Mouse (Mus musculus) C2C12 (cell line): Measurements from ENCODE around the gene Diaph3.

ENCODE experiments used
- CEBPB ChIP-seq: IDR thresholded peaks from one replicate; pipeline ENCODE4 v1.6.1; 2011; ENCODE audit warnings: low read depth, mild to moderate bottlenecking, control low read depth, moderate library complexity
- CTCF ChIP-seq: IDR thresholded peaks from one replicate; pipeline ENCODE4 v1.5.1; 2011; ENCODE audit not compliant: control insufficient read depth, insufficient read depth, insufficient read length

DNA sequence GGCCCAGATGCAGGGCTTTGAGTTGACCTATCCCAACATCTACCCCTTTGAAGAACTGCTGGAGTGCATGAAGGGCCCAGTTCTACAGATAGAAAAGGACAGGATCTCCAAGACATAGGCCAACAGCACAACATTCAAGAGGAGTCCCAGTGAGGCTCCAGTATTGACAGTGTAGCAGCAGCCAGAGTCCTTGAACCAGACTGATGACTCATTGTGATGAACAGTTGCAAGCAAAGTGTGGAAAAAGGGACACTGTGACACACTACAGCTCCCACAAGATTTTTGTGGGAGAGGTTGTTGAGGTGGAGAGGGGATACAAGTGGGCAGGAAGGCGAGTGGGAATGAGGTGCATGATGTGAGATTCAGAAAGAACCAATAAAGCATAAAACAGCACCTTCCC is 443.1 kb downstream of the Diaph3 start:
- TF ChIP-seq CTCF (no peak), CEBPB (no peak)
